8 mouse cellular contexts compared by ENCODE assay signal in genomic region chrX:136741651-136742201, GRCm38 (mm10). TPM values are rescaled to one million over a fixed set of nuclear protein-coding genes. Genes with fewer than 3 reads are reported as not detected.
DNase-seq lines count a peak whose midpoint lies in the region; ATAC-seq lines count a peak whose summit lies in the region.

No protein-coding gene starts in this region.

- peak; percentile 79 for ATAC-seq in liver, embryonic 11.5 days (replicated peaks; ENCODE audit: low FRiP score)
- ATAC-seq in monocyte, adult 5-6 weeks (replicated peaks; ENCODE audit: insufficient number of reproducible peaks, low FRiP score, low TSS enrichment, poor library complexity, severe bottlenecking), result peak; percentile 19; the same call in 1 of the 2 replicates
- ATAC-seq in stomach, embryonic 14.5 days (ENCODE audit: insufficient number of reproducible peaks, insufficient read depth, low FRiP score, low read depth), result peak; percentile 80

- H3K9ac ChIP-seq in liver, embryonic 11.5 days (ENCODE audit: low read depth, low read length), result peak overlapping the region; percentile 63
- peak overlapping the region; percentile 36 for H3K9ac ChIP-seq in stomach, embryonic 14.5 days (replicated peaks; ENCODE audit: low read depth, low read length)

- peak overlapping the region; percentile 67 for H3K4me2 ChIP-seq in liver, embryonic 11.5 days
- H3K4me2 ChIP-seq in stomach, embryonic 14.5 days (replicated peaks; ENCODE audit: low read depth, low read length), result peak overlapping the region; percentile 43

- no peaks in the 10 kb centered on the region for H3K27me3 ChIP-seq in liver, embryonic 11.5 days (replicated peaks; ENCODE audit: control insufficient read depth, insufficient read depth, low read length)
- no peaks in the 10 kb centered on the region for H3K27me3 ChIP-seq in stomach, embryonic 14.5 days (ENCODE audit: control insufficient read depth, insufficient read depth, low read length)

- 18% methylated on average over 44 of the region's 46 CpGs for WGBS in liver, embryonic 11.5 days
- 21% methylated on average over 44 of the region's 46 CpGs for WGBS in stomach, embryonic 14.5 days

- no peaks in the 10 kb centered on the region for H3K9me3 ChIP-seq in liver, embryonic 11.5 days (ENCODE audit: control insufficient read depth, low read length)
- no peaks in the 10 kb centered on the region for H3K9me3 ChIP-seq in stomach, embryonic 14.5 days (ENCODE audit: control insufficient read depth, low read depth, low read length)

- 0 out of 2 replicates have a peak, but pooled peaks cover 2% of the 10 kb centered on the region for H3K4me1 ChIP-seq in liver, embryonic 11.5 days (replicated peaks; ENCODE audit: control insufficient read depth, insufficient read depth, low read length)
- H3K4me1 ChIP-seq in stomach, embryonic 14.5 days (ENCODE audit: control insufficient read depth, insufficient read depth, low read length), result peaks cover 3% of the 10 kb centered on the region; the same call in 1 of the 2 replicates

- H3K36me3 ChIP-seq in liver, embryonic 11.5 days (ENCODE audit: control insufficient read depth, insufficient read depth, low read length), result no peaks in the 10 kb centered on the region
- peaks cover 4% of the 10 kb centered on the region; the same call in 1 of the 2 replicates for H3K36me3 ChIP-seq in stomach, embryonic 14.5 days (ENCODE audit: control insufficient read depth, insufficient read depth, low read length)

- intact Hi-C loops in gastrocnemius, postnatal 36 days (cut with DNase I), result loop anchor here (10.0 kb wide), 1 partner anchor 293 kb away; the partner anchor contains the start of gene Slc25a53

- peak overlapping the region; percentile 46 for H3K4me3 ChIP-seq in liver, embryonic 11.5 days (ENCODE audit: low read depth, low read length)
- peak overlapping the region; percentile 32 for H3K4me3 ChIP-seq in stomach, embryonic 14.5 days (ENCODE audit: low read depth, low read length)

- peak; percentile 86 to 88 for DNase-seq in heart, adult 18-20 months
- DNase-seq in heart, adult 9 months (ENCODE audit: low spot score in 2 of 2), result no peak
- DNase-seq in embryo, embryonic 11.5 days (ENCODE audit: low read depth, low spot score), result peak; percentile 42
- DNase-seq in gastrocnemius, postnatal 36 days, result peak; percentile 72 to 73
- peak; percentile 76 for DNase-seq in kidney, adult 9 months
- DNase-seq in liver, embryonic 11.5 days (ENCODE audit: low spot score), result peak; percentile 81

- H3K27ac ChIP-seq in liver, embryonic 11.5 days (ENCODE audit: low read depth, low read length), result peak overlapping the region; percentile 79
- peak overlapping the region; percentile 88 for H3K27ac ChIP-seq in stomach, embryonic 14.5 days (ENCODE audit: low read length)

RNA-seq across cellular contexts. Expression of gene Morf4l2, which starts 1.8 kb away (rescaled TPM):
- total RNA-seq in heart, adult 18-20 months (2021), result 10 to 100 TPM; 74.8 to 92.7 TPM
- total RNA-seq in gastrocnemius, postnatal 36 days (2021), result 100 to 1,000 TPM; 133 to 137 TPM
- polyA plus RNA-seq in liver, embryonic 11.5 days (2014; fragmentation: Nextera tagmentation; extraction: Ambion mirVana), result 419 and 436 TPM in 2 replicates
- total RNA-seq in monocyte, adult 5-6 weeks (2017), result 185 to 216 TPM (median 197 TPM) in 3 replicates
- polyA plus RNA-seq in stomach, embryonic 14.5 days (2014; fragmentation: Nextera tagmentation; extraction: Ambion mirVana), result 523 and 569 TPM in 2 replicates

RNA-seq across cellular contexts. Expression of gene Tceal1, which starts 33.9 kb away (rescaled TPM):
- 1 to 10 TPM; 4.2 to 4.4 TPM for total RNA-seq in heart, adult 18-20 months (2021)
- total RNA-seq in gastrocnemius, postnatal 36 days (2021), result 1 to 10 TPM; 1.7 to 2.2 TPM
- polyA plus RNA-seq in liver, embryonic 11.5 days (2014; fragmentation: Nextera tagmentation; extraction: Ambion mirVana), result 2.9 and 3.5 TPM in 2 replicates
- total RNA-seq in monocyte, adult 5-6 weeks (2017), result not detected in 3 replicates
- polyA plus RNA-seq in stomach, embryonic 14.5 days (2014; fragmentation: Nextera tagmentation; extraction: Ambion mirVana), result 10.4 and 11.1 TPM in 2 replicates

RNA-seq across cellular contexts. Expression of gene Glra4, which starts 38.2 kb away (rescaled TPM):
- not detected for total RNA-seq in heart, adult 18-20 months (2021)
- not detected for total RNA-seq in gastrocnemius, postnatal 36 days (2021)
- polyA plus RNA-seq in liver, embryonic 11.5 days (2014; fragmentation: Nextera tagmentation; extraction: Ambion mirVana), result 0.15 TPM in 1 of 2 replicates, not detected in the other
- not detected in 3 replicates for total RNA-seq in monocyte, adult 5-6 weeks (2017)
- polyA plus RNA-seq in stomach, embryonic 14.5 days (2014; fragmentation: Nextera tagmentation; extraction: Ambion mirVana), result 0.14 TPM in 1 of 2 replicates, not detected in the other

Comparison
In these comparisons a context has a peak if more than half of its experiments do, and no peak if none do; other contexts are left out.
1. DNase-seq: peak in heart, adult 18-20 months (2 of 2), embryo, embryonic 11.5 days (single experiment), gastrocnemius, postnatal 36 days (2 of 2), kidney, adult 9 months (single experiment) and liver, embryonic 11.5 days (single experiment); none in heart, adult 9 months (0 of 2).
2. ATAC-seq: peak in every context shown above with its lines; median percentile 80 in stomach, embryonic 14.5 days; 79 in liver, embryonic 11.5 days; 19 in monocyte, adult 5-6 weeks.